Mouse (Mus musculus): ENCODE measurements around the gene Grm8.

GRCm38 (mm10) chr6:27317422-27317821, 817.6 kb downstream of the Grm8 start:
- TF ChIP-seq POLR2A (IDR thresholded peaks at IDR 0.05; ENCODE audit: extremely low read depth, insufficient read depth, low read length) (no peak), CTCF (IDR thresholded peaks at IDR 0.05; ENCODE audit: low read depth, low read length) (no peak)

All from liver, adult 2 months (tissue).